Mouse (Mus musculus): ENCODE measurements around the gene Dusp18.

The Dusp18 gene

DNA sequence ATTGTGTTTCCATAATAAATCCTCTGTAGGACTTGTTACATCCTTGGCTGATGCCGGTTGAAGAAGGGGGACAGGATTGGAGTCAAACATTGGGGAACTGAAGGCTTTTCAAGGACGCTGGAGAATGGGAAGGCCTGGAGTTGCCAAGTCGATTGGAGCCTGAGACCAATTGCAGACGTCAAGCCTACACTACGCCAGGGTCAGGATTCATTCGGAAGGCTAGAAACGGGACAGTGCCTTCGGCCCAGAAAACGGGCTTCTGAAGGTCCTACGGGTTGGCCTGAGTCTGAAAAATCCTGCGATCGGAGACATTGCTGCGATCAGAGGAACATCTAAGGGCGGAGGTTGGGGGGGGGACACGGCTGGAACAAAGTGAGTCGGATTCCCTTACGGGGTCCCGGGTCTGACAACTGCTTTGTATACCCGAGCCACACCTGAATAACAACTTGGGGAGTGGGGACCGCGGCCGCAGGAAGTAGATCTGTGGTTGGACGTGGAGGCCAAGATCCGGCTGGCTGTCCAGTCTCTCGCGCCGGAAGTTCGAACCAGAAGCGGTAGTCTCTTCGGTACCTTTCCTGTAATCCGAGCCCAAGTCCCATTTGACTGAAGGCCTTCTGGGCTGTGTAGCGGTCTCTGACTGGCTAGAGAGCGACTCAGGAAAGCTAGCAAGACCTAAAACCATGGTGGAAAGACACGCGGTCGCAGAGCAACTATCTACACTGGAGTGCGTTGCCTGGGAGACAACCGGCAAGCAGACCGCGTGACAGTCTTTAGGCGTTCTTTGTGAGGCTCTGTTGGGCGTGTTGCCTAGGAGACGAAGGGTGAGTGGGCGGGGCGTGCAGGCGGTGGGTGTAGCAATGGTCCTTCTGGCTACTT is at the start of gene Dusp18, which contains the start of gene 4921536K21Rik:
TSS of gene Dusp18 (plus strand) at position 835 of the 876 bp plus-strand sequence.
TSS of gene 4921536K21Rik (minus strand) at position 693 of the 876 bp plus-strand sequence.
- DNase-seq: peak; percentile 93 to 94

DNA sequence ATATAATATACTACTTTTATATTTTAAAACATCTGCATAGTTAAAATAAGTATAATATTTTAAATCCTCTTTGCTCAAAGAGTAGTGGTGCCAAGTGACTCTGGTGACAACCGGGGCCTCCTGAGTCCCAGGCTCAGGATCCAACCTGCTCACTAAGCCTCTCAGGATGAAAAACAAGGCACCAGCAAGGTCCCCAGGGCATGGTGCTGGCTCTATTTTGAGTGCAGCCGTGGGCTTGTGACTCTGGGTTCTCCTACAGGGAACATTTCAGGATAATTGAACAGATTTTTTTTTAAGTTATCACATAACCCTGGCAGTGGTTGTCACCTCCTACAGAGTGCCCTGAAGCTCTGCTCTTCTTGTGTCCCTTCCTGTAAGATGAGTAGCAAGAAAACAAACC is 48.7 kb upstream of the Dusp18 start:
- DNase-seq: no peak

- DNase-seq: no peak
These were observed 45.3 kb upstream of the Dusp18 start for GRCm38 (mm10) chr11:3849469-3850314.

DNA sequence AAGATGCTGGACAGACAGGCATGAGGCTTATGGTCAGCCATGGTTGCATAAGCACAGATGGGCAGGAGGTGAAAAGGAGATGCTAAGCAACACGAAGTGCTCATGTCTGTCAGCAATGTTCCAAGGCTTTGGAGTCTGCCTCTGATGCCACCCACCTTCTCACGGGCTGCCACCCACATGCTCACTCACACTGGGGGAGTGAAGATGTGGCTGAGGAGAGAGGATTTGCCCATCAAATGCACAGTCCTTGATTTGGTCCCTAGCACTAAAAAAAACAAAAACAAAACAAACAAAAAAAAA is 44.8 kb upstream of the Dusp18 start:
- no peak for DNase-seq

GRCm38 (mm10) chr11:3850746-3851277 is 44.2 kb upstream of the Dusp18 start:
- DNase-seq: no peak

GRCm38 (mm10) chr11:3851872-3852271 is 43.2 kb upstream of the Dusp18 start:
- DNase-seq: no peak

DNA sequence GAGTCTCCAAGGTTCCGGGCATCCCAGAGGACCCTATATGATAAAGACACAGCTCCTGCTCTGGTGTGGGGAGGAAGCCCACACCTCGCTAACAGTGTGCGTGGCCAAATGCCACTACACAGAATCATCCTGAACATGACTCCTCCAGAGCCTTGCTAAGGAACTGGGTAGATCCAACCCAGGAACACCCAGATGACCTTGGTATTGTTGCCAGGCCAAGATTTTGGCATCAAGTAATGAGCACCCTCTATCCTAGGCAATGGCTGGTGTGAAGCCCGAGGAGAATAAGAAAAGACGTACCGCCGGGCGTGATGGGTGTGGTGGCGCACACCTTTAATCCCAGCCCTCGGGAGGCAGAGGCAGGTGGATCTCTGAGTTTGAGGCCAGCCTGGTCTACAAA is 42.0 kb upstream of the Dusp18 start:
- no peak for DNase-seq

DNA sequence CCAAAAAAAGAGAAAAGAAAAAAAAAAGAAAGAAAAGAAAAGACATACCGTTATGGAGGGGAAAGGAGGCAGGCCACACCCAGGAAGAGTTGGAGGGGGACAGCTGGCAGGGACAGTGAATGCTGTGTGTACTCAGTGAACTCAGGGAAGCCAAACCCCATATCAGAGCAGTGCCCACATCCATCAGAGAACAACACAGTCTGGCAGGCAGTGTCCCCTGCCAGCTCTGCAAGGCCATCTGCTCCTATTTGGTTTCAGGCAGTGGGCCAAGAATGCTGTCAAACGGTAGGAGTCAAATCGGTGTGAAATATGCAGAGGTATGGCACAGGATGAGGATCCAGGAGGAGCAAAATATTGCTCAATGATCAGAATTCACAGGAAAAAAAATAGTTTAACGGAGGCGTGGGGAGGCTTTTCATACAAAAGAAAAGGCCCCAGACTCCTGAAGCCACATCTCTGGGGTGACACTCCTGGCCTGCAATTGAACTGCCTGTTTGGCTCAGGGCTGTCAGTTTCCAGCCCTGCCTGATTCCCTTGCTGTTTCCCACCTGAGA is 41.5 kb upstream of the Dusp18 start:
- DNase-seq: no peak

DNA sequence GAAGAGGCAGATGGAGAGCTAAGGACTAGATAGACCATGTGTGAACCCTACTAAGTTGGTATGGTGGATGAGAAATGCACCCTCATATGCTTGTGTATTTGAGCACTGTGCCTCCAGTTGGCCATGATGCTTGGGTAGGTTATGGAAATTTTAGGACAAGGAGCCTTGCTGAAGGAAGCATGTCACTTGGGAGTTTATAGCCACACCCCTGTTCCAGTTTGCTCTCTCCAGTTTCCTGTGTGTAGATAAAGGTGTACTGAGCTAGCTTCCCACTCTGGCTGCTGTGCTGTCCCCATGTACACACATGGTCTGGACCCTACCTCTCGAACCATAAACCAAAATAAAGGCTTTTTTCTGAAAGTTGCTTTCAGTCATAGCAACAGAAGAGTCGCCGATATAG is 40.9 kb upstream of the Dusp18 start:
- no peak for DNase-seq

- no peak for DNase-seq
These were observed 39.2 kb upstream of the Dusp18 start for GRCm38 (mm10) chr11:3855846-3856245.

DNA sequence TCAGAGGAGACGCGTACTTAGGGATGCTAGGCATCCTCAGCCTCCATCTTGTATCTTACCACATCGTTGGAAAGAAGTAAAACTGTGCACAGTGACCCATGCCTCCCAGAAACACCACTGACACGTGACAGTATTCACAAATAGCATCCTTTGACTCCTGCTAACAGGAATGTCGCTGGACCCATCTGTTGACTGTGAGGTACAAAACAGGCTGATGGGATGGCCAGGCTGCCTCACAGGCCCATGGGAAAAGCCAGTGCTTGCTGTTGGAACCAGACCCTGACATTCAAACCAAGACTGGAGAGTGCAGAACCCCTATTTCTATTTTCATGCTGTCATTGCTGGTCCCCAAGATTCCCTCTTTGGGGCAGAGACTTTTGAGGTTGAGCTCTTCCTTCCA is 37.1 kb upstream of the Dusp18 start:
- DNase-seq: no peak

DNA sequence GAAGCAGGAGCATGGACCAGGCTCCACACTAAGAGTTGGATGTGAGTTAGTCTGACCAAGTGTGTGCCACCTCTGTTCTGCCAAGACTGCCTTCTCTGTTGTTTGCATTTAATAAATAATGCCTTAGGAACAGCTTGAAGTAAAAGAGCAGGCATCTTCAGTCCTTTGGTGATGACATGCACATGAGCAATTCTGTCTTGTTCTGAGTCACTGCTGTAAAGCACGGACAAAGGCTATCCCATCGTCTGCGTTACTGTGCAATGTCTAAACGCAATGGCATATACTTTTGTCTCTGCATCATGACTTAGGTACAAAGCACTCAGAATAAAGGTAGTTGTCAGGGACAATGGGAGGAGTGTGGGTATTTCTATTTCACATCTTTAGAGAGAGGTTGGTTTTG is 35.3 kb upstream of the Dusp18 start:
- DNase-seq: no peak

DNA sequence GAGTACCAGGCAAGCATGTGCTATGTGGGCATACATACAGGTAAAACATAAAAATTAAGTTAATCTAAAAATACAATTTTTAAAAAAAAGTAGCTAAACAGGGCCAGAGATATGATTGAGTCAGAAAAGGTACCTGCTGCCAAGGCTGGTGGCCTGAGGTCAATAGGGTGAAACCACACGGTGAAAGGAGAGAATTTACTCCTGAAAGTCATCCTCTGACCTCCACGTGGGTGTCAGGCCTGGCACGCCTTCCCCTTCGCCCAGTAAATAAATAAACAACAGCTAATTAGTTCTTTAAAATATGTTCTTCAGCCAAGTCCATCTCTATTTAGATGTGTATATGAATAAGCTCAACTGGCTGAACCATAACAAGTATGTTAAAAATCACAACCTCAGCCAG is 34.7 kb upstream of the Dusp18 start:
- no peak for DNase-seq

- DNase-seq: no peak
These were observed 32.2 kb upstream of the Dusp18 start for GRCm38 (mm10) chr11:3862661-3863453.

DNA sequence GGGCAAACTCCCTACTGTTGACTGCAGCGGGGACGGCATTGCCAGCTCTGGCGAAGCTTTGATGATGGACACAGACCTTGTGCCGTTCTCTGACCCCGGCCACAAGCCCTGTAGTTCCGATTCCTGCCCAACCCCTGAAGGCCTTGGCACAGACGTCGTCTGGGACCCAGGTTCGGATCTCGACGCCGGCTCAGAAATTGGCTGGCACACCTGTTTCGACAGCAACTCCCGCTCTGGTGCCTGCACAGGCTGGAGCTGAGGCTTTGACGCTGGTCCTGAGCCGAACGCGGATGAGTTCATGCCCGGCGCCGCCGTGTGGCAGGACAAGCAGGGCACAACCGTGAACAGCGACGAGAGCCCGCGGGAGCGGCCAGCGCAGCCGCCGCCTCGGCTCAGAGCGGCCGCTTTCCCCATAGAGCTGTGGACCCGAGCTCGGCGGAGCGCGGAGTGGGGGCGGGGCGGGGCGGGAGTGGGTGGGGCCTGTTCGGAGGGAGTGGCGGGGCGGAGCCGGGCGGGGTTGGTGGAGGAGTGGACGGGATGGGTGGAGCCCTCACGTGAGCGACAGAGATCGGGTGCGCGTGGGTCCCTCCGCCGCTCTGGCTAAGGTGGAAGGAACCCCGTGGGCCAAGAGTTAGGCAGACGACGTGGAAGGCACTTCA is 31.5 kb upstream of the Dusp18 start, which contains the start of gene Osbp2:
TSS of gene Osbp2 (minus strand) at position 450 of the 659 bp plus-strand sequence.
- peak; percentile 70 to 82 for DNase-seq

DNA sequence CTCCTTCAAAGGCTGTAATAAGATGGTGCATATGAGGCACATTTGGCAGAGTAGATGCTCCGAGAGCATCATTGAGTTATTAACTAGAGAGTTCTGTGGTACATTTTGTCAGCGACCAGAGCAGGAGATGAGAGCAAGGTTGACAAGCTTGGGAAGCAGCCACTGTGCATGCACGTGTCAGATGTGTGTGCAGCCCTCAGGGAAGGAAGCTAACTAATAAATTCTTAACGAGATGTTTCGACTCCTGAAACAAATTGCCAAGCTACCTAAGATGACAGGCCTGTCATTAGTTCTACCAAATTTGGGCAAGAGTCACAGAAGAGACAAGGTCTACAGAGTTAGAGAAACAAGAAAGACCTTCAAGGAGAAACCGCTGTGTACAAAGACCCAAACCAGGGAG is 30.7 kb upstream of the Dusp18 start:
- DNase-seq: no peak

GRCm38 (mm10) chr11:3876419-3876818 is 18.6 kb upstream of the Dusp18 start:
- no peak for DNase-seq

GRCm38 (mm10) chr11:3878660-3879059 is 16.4 kb upstream of the Dusp18 start:
- DNase-seq: no peak

DNA sequence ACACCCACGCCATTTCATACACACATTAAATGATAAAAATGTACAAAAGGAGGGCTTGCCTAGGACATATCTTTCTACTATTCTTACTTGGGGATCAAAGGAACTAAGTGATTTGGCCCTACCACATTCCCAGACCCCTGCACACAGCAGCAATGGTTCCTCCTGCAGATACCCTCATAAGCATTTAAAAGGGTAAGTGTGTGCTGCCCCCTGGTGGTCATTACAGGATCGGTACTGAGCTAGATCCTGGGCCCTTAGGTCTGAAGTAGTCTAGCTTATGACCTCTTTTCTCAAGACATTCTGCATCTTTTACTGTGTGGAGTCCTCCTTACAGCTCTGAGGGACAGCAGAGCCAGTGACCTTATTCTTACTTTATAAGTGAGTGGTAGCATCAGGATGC is 15.2 kb upstream of the Dusp18 start:
- peak; percentile 42 to 67 for DNase-seq

DNA sequence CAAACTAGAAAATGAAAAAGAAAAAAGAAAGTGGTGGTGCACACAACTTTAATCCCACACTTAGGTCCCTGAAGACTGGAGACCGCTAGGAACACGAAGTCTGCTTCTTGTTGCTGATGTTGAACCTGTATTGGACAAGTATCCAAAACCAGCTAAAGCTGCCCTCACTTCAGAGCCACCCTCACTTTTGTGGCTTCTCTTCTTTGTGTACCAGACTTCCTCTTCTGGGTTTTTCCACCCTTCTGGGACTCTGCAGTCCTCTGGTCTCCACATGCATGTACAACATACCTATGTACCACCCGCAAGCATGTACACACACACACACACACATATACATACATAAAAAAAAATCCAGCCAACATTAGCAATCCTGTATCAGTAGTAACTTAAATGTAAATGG is 11.3 kb upstream of the Dusp18 start:
- DNase-seq: no peak

- no peak for DNase-seq
These were observed 7.7 kb upstream of the Dusp18 start for GRCm38 (mm10) chr11:3887331-3887730.

- no peak for DNase-seq
These were observed 1.1 kb upstream of the Dusp18 start for GRCm38 (mm10) chr11:3893970-3894369.

Data from lung, postnatal 4 days (tissue).